Comparison of ENCODE assay signal across 11 mouse cellular contexts in the genomic region with DNA sequence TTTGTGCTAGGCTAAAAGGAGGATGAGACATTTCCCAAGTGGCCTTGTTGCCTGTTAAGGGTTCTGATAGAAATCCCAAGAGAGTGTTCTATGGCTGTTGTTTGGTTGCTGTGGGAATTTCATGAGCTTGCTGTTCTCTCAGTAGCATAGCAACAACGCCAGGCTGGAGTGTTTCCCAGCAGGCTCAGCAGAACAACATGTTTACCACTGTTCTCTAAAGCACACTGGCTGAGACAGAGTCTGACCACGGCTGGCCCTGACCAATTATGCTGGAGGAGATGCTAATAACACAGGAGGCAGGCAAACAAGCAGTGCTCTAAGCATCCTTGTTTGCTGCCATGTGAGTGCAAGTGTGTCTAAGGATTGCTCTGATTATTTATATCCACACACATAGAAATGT.
DNase-seq lines count a peak whose midpoint lies in the region; ATAC-seq and TF ChIP-seq lines count a peak whose summit lies in the region.
"Had no signal": no experiment of that assay in that cellular context is flagged by ENCODE, and none has a peak within 500 bp of the region (broad histone marks: within the 10 kb centered on the region; RNA-seq: fewer than 3 reads in every experiment).

No protein-coding gene starts in this region.

- no peak overlapping the region for H3K4me2 ChIP-seq in hindbrain, embryonic 14.5 days (replicated peaks)
- H3K4me2 ChIP-seq in hindbrain, embryonic 12.5 days (replicated peaks): no peak overlapping the region
- H3K4me2 ChIP-seq in midbrain, postnatal 0 days (ENCODE audit: low read depth, low read length, poor library complexity, severe bottlenecking): no peak overlapping the region
- H3K4me2 ChIP-seq: lung, embryonic 15.5 days had no signal

- no peaks in the 10 kb centered on the region for H3K27me3 ChIP-seq in hindbrain, embryonic 14.5 days (ENCODE audit: control insufficient read depth, insufficient read depth, low read length)
- H3K27me3 ChIP-seq in hindbrain, embryonic 12.5 days: no peaks in the 10 kb centered on the region
- no peaks in the 10 kb centered on the region for H3K27me3 ChIP-seq in midbrain, postnatal 0 days (ENCODE audit: insufficient read depth, low read length)
- H3K27me3 ChIP-seq: lung, embryonic 15.5 days had no signal

- no peaks in the 10 kb centered on the region for H3K4me1 ChIP-seq in hindbrain, embryonic 14.5 days (replicated peaks; ENCODE audit: control insufficient read depth, insufficient read depth, low read length)
- H3K4me1 ChIP-seq in hindbrain, embryonic 12.5 days: no peaks in the 10 kb centered on the region
- H3K4me1 ChIP-seq in midbrain, postnatal 0 days (ENCODE audit: insufficient read depth, low read length): no peaks in the 10 kb centered on the region
- H3K4me1 ChIP-seq: lung, embryonic 15.5 days had no signal

- no peak overlapping the region for H3K9ac ChIP-seq in hindbrain, embryonic 14.5 days
- no peak overlapping the region for H3K9ac ChIP-seq in hindbrain, embryonic 12.5 days
- no peak overlapping the region for H3K9ac ChIP-seq in midbrain, postnatal 0 days (replicated peaks; ENCODE audit: low read length, poor library complexity, severe bottlenecking)
- H3K9ac ChIP-seq: lung, embryonic 15.5 days had no signal

- no peaks in the 10 kb centered on the region for H3K36me3 ChIP-seq in hindbrain, embryonic 14.5 days (replicated peaks; ENCODE audit: control insufficient read depth, insufficient read depth)
- no peaks in the 10 kb centered on the region for H3K36me3 ChIP-seq in hindbrain, embryonic 12.5 days
- no peaks in the 10 kb centered on the region for H3K36me3 ChIP-seq in midbrain, postnatal 0 days (ENCODE audit: insufficient read depth, low read length)
- H3K36me3 ChIP-seq: lung, embryonic 15.5 days had no signal

- H3K4me3 ChIP-seq in hindbrain, embryonic 14.5 days (replicated peaks; ENCODE audit: low read length): no peak overlapping the region
- H3K4me3 ChIP-seq in hindbrain, embryonic 12.5 days: no peak overlapping the region
- no peak overlapping the region for H3K4me3 ChIP-seq in layer of hippocampus, adult 2 months
- no peak overlapping the region for H3K4me3 ChIP-seq in midbrain, postnatal 0 days (ENCODE audit: low read depth, low read length)
- H3K4me3 ChIP-seq: erythroblast, embryonic 14.5 days; lung, embryonic 15.5 days had no signal

- no peak overlapping the region for H3K27ac ChIP-seq in hindbrain, embryonic 14.5 days
- H3K27ac ChIP-seq in hindbrain, embryonic 12.5 days: no peak overlapping the region
- peak overlapping the region; percentile 74 for H3K27ac ChIP-seq in layer of hippocampus, adult 2 months
- H3K27ac ChIP-seq in midbrain, postnatal 0 days (ENCODE audit: low read depth, low read length): no peak overlapping the region
- H3K27ac ChIP-seq: lung, embryonic 15.5 days had no signal

- no peaks in the 10 kb centered on the region for H3K9me3 ChIP-seq in hindbrain, embryonic 14.5 days (ENCODE audit: control insufficient read depth, low read length)
- no peaks in the 10 kb centered on the region for H3K9me3 ChIP-seq in hindbrain, embryonic 12.5 days (replicated peaks)
- no peaks in the 10 kb centered on the region for H3K9me3 ChIP-seq in midbrain, postnatal 0 days (ENCODE audit: low read length)
- H3K9me3 ChIP-seq: lung, embryonic 15.5 days had no signal

- 29% methylated on average over 2 of the region's 2 CpGs for WGBS in hindbrain, embryonic 14.5 days
- 45% methylated on average over 2 of the region's 2 CpGs for WGBS in hindbrain, embryonic 12.5 days
- WGBS in midbrain, postnatal 0 days: 24% methylated on average over 2 of the region's 2 CpGs

- 0 out of 2 replicates have a peak, but pooled peaks have one; percentile 52 for ATAC-seq in hindbrain, embryonic 14.5 days (ENCODE audit: low FRiP score)
- no peak for ATAC-seq in hindbrain, embryonic 12.5 days (ENCODE audit: low FRiP score)
- no peak for ATAC-seq in midbrain, postnatal 0 days (ENCODE audit: low FRiP score)
- ATAC-seq in megakaryocyte, adult 5-6 weeks (ENCODE audit: poor library complexity, severe bottlenecking): no peak
- ATAC-seq: intestine, embryonic 16.5 days had no signal

- TF ChIP-seq CTCF in layer of hippocampus, adult 2 months (conservative IDR thresholded peaks at IDR 0.05): no peak
- no peak for TF ChIP-seq CTCF in midbrain, postnatal 0 days (IDR thresholded peaks at IDR 0.05)

- no peak for DNase-seq in hindbrain, embryonic 14.5 days (ENCODE audit: low spot score)
- peak; percentile 68 for DNase-seq in brain, adult 2 months (ENCODE audit: low read depth, low spot score)
- DNase-seq in layer of hippocampus, adult 2 months (ENCODE audit: low spot score in 2 of 2): peak; percentile 29 to 61
- DNase-seq in midbrain, postnatal 0 days (ENCODE audit: low spot score): peak; percentile 34
- no peak for DNase-seq in T-cell, adult 2 months (ENCODE audit: low spot score)
- DNase-seq: kidney, postnatal 4 days had no signal

Comparison
In these comparisons a context has a peak if more than half of its experiments do, and no peak if none do; other contexts are left out.
1. DNase-seq: peak in brain, adult 2 months (single experiment), layer of hippocampus, adult 2 months (2 of 2) and midbrain, postnatal 0 days (single experiment); none in hindbrain, embryonic 14.5 days (single experiment) and T-cell, adult 2 months (single experiment).